Mouse (Mus musculus) layer of hippocampus, adult 9-10 months (tissue): ENCODE measurements at regions not wholly inside any gene's neighbourhood (a gene's known extent, or its start where the extent isn't known, plus 50 kb on each side); places are given as distances from the start of the nearest gene placed in this dataset.

ENCODE experiments used
- DNase-seq: peaks from one replicate; pipeline ENCODE4 v3.0.0; 2022; ENCODE audit warnings: low spot score

- no peak for DNase-seq
Observed at GRCm38 (mm10) chr13:80418480-80419183, 464.6 kb upstream of the Arrdc3 start.

GRCm38 (mm10) chr13:80420341-80420740, 462.8 kb upstream of the Arrdc3 start:
- DNase-seq = no peak
